Mouse (Mus musculus) gonadal fat pad, adult 2 months (tissue): ENCODE data around the gene 3110040N11Rik. TPM values are rescaled to one million over a fixed set of nuclear protein-coding genes. Genes with fewer than 3 reads are reported as not detected.

Source experiments
- DNase-seq: peaks from one replicate; pipeline ENCODE4 v3.0.0-alpha.2; 2012; ENCODE audit warnings: low read depth
- polyA plus RNA-seq: library from polyadenylated mRNA; depleted of rRNA; stranded (reverse); fragments of >200 nt; gene quantifications from 2 replicates; pipeline ENCODE4 v1.2.3, GENCODE M21; 2012; rRNA removed

3110040N11Rik gene
- polyA plus RNA-seq, 1 experiment, result 60.7 TPM

DNA sequence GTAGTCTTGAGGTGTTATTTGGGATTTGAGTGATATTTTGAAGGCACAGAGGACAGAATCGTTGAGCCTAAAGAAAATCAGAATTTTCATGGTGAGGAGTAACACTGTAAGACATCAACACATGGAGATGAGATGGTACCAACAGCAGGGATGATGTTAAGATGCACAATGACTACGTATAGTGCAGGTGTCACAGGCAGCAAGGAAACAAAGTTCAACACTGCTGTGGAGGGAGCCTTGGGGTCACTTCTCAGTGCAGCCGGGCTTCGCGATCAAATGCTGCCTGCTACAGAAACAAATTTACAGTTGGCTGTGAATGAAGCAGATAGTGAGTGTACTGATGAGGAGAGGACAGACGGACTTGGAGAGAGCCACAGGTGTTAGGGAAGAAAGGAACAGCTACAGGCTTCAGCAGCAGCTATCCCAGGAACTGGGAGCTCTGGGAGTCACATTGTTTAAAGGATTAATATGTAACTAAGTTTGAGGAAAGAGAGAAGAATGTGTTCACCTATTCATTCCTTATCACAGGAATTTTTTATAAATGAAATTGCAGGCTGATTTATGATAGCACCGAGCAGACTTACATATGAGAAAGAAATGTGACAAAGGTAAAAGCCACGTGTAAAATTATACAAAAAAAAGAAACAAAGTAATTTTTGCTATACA lies 50.4 kb downstream of the 3110040N11Rik start:
- DNase-seq, result no peak

GRCm38 (mm10) chr7:81735300-81736048 lies 53.8 kb downstream of the 3110040N11Rik start:
- no peak for DNase-seq

DNA sequence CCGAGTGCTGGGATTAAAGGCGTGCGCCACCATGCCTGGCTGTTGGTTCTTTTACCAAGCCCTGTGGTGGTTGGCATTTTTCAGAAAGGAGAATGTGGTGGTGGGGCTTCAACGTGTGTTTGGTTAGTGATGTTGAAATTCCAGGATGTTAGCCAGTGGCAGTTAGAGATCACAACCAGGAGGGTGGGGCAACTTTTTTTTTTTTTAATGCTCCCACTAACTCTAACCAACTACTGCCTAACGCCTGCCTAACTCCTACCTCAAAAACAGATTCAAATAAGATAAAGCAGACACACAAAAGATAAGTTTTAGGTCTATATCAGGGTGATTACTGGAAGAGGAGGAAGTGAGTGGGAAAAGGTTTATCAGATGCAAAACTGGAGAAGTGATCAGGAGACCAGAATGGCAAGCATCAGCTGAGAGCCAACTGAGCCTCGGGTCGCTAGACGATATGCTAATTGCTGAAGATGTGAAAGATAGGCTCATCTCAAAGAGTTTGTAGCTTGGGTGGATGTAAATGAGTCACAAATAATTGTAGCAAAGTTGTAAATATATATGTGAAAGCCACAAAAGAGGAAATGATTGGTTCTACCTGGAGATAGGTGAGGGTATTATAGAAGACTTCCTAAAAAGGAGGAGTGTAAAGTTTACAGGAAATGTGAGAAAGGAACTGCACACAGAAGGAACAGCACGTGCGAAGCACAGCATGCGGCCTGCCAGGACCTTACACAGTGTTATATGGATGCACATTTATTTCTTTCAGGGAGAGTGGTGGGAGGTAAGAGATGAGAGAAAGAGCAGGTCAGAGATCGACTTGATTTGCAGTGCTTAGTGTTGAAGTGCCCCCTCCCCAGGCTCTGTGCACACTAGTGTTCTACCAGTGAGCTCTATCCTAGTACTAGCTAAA lies 56.8 kb downstream of the 3110040N11Rik start:
- DNase-seq, result no peak

Other genes with a start within 250 kb of the 3110040N11Rik start
- gene Fsd2, start 222.5 kb downstream of the 3110040N11Rik start, polyA plus RNA-seq, result 5.7 and 11.2 TPM in 2 replicates
- 19.1 and 21.6 TPM in 2 replicates for gene Whamm, start 218.2 kb downstream of the 3110040N11Rik start, polyA plus RNA-seq
- 1.3 and 1.6 TPM in 2 replicates for gene Homer2, start 82.0 kb downstream of the 3110040N11Rik start, polyA plus RNA-seq
- gene Ramac, start 26.6 kb downstream of the 3110040N11Rik start, polyA plus RNA-seq, result 16.7 and 17.7 TPM in 2 replicates
- gene Btbd1, start 40.0 kb upstream of the 3110040N11Rik start, polyA plus RNA-seq, result 39.4 and 48.1 TPM in 2 replicates
- gene Gm10160, start 66.3 kb upstream of the 3110040N11Rik start, polyA plus RNA-seq, result not detected in 2 replicates
- 33.7 and 36.5 TPM in 2 replicates for gene Tm6sf1, start 69.5 kb upstream of the 3110040N11Rik start, polyA plus RNA-seq
- 3.1 and 4.5 TPM in 2 replicates for gene Hdgfl3, start 145.0 kb upstream of the 3110040N11Rik start, polyA plus RNA-seq
- 1.3 and 1.7 TPM in 2 replicates for gene Bnc1, start 202.8 kb upstream of the 3110040N11Rik start, polyA plus RNA-seq